Comparison of ENCODE assay signal across 12 mouse cellular contexts in the genomic region with DNA sequence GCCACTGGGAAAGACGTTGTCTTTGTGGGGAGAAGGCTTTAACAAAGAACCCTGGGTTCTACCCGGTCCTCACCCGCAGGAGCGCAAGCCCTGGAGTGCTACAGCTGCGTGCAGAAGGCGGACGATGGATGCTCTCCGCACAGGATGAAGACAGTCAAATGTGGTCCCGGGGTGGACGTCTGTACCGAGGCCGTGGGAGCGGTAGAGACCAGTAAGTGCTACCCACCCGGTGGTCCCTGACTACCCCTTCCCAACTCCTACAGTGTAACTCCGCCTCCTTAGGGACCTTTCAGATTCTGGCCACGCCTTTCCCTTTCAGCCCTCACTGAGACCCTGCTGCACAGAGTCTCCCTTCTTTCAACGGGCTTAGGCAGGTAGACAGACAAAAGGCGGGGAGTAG. TPM values are rescaled to one million over a fixed set of nuclear protein-coding genes. Genes with fewer than 3 reads are reported as not detected.
A peak's percentile ranks its signal among the peaks of the same experiment; 100 is the strongest.
DNase-seq lines count a peak whose midpoint lies in the region; ATAC-seq and TF ChIP-seq lines count a peak whose summit lies in the region.
"Had no signal": no experiment of that assay in that cellular context is flagged by ENCODE, and none has a peak within 500 bp of the region (broad histone marks: within the 10 kb centered on the region; RNA-seq: fewer than 3 reads in every experiment).

No protein-coding gene starts in this region.

- no peak for TF ChIP-seq CTCF in liver, postnatal 0 days (IDR thresholded peaks at IDR 0.05; ENCODE audit: low read depth)
- no peak for TF ChIP-seq CTCF in stomach, postnatal 0 days (IDR thresholded peaks at IDR 0.05; ENCODE audit: low read depth)

- no peak overlapping the region for H3K4me2 ChIP-seq in liver, embryonic 11.5 days
- no peak overlapping the region for H3K4me2 ChIP-seq in liver, postnatal 0 days (ENCODE audit: low read depth, low read length)
- peak overlapping the region; percentile 55 for H3K4me2 ChIP-seq in hindbrain, embryonic 12.5 days (replicated peaks)
- peak overlapping the region; percentile 86 for H3K4me2 ChIP-seq in stomach, postnatal 0 days (replicated peaks; ENCODE audit: low read depth)

- DNase-seq in liver, embryonic 11.5 days (ENCODE audit: low spot score): no peak
- no peak for DNase-seq in liver, postnatal 0 days
- DNase-seq in stomach, postnatal 0 days (ENCODE audit: low spot score): no peak
- DNase-seq in heart, adult 8-10 months (ENCODE audit: low spot score): no peak
- DNase-seq in MN1 (ENCODE audit: low spot score): no peak
- DNase-seq in spleen, adult 12 weeks (ENCODE audit: low spot score): no peak
- DNase-seq: cerebellum, adult 9-11 months; retina, postnatal 1 day had no signal

- H3K27ac ChIP-seq in liver, embryonic 11.5 days (ENCODE audit: low read depth, low read length): no peak overlapping the region
- no peak overlapping the region for H3K27ac ChIP-seq in liver, postnatal 0 days (ENCODE audit: low read depth)
- H3K27ac ChIP-seq in hindbrain, embryonic 12.5 days: no peak overlapping the region
- peak overlapping the region; percentile 65 for H3K27ac ChIP-seq in stomach, postnatal 0 days (replicated peaks)

- H3K4me1 ChIP-seq in liver, embryonic 11.5 days (replicated peaks; ENCODE audit: control insufficient read depth, insufficient read depth, low read length): peaks cover 5% of the 10 kb centered on the region; the same call in 1 of the 2 replicates
- H3K4me1 ChIP-seq in liver, postnatal 0 days (ENCODE audit: insufficient read depth): peaks cover 8% of the 10 kb centered on the region
- H3K4me1 ChIP-seq in hindbrain, embryonic 12.5 days: peaks cover 22% of the 10 kb centered on the region
- H3K4me1 ChIP-seq in stomach, postnatal 0 days (replicated peaks; ENCODE audit: control insufficient read depth, insufficient read depth): peaks cover 3% of the 10 kb centered on the region; the same call in 1 of the 2 replicates

- H3K4me3 ChIP-seq in liver, embryonic 11.5 days (ENCODE audit: low read depth, low read length): peak overlapping the region; percentile 10; the same call in 1 of the 2 replicates
- no peak overlapping the region for H3K4me3 ChIP-seq in liver, postnatal 0 days (ENCODE audit: low read depth, low read length)
- peak overlapping the region; percentile 30; the same call in 1 of the 2 replicates for H3K4me3 ChIP-seq in hindbrain, embryonic 12.5 days
- peak overlapping the region; percentile 49 for H3K4me3 ChIP-seq in stomach, postnatal 0 days (ENCODE audit: low read depth, low read length)

- peaks cover 52% of the 10 kb centered on the region for H3K27me3 ChIP-seq in liver, embryonic 11.5 days (replicated peaks; ENCODE audit: control insufficient read depth, insufficient read depth, low read length)
- H3K27me3 ChIP-seq in liver, postnatal 0 days (ENCODE audit: insufficient read depth, low read length): peaks cover 45% of the 10 kb centered on the region
- H3K27me3 ChIP-seq in hindbrain, embryonic 12.5 days: peaks cover 66% of the 10 kb centered on the region
- H3K27me3 ChIP-seq in stomach, postnatal 0 days (ENCODE audit: control insufficient read depth, insufficient read depth, low read length): no peaks in the 10 kb centered on the region

- ATAC-seq in liver, embryonic 11.5 days (replicated peaks; ENCODE audit: low FRiP score): 0 out of 2 replicates have a peak, but pooled peaks have one; percentile 24
- ATAC-seq in liver, postnatal 0 days: no peak
- peak; percentile 35; the same call in 1 of the 2 replicates for ATAC-seq in hindbrain, embryonic 12.5 days (ENCODE audit: low FRiP score)
- ATAC-seq in megakaryocyte progenitor cell, adult 5-6 weeks (replicated peaks; ENCODE audit: poor library complexity): peak; percentile 15; the same call in 1 of the 2 replicates
- no peak for ATAC-seq in stomach, postnatal 0 days (ENCODE audit: low FRiP score, low TSS enrichment)

- no peak overlapping the region for H3K9ac ChIP-seq in liver, embryonic 11.5 days (ENCODE audit: low read depth, low read length)
- no peak overlapping the region for H3K9ac ChIP-seq in liver, postnatal 0 days (replicated peaks)
- H3K9ac ChIP-seq in hindbrain, embryonic 12.5 days: no peak overlapping the region
- H3K9ac ChIP-seq in stomach, postnatal 0 days (ENCODE audit: low read length): peak overlapping the region; percentile 54

- no peaks in the 10 kb centered on the region for H3K9me3 ChIP-seq in liver, embryonic 11.5 days (ENCODE audit: control insufficient read depth, low read length)
- H3K9me3 ChIP-seq in liver, postnatal 0 days (ENCODE audit: low read length): no peaks in the 10 kb centered on the region
- H3K9me3 ChIP-seq in hindbrain, embryonic 12.5 days (replicated peaks): no peaks in the 10 kb centered on the region; the same call in 1 of the 2 replicates
- H3K9me3 ChIP-seq in stomach, postnatal 0 days (ENCODE audit: control insufficient read depth, low read length): no peaks in the 10 kb centered on the region

- H3K36me3 ChIP-seq in liver, embryonic 11.5 days (ENCODE audit: control insufficient read depth, insufficient read depth, low read length): no peaks in the 10 kb centered on the region
- H3K36me3 ChIP-seq in liver, postnatal 0 days (replicated peaks; ENCODE audit: insufficient read depth, low read length): no peaks in the 10 kb centered on the region
- no peaks in the 10 kb centered on the region for H3K36me3 ChIP-seq in hindbrain, embryonic 12.5 days
- no peaks in the 10 kb centered on the region for H3K36me3 ChIP-seq in stomach, postnatal 0 days (ENCODE audit: control insufficient read depth, insufficient read depth, low read length)

- 7% methylated on average over 18 of the region's 18 CpGs for WGBS in liver, embryonic 11.5 days
- whole genome bisulfite sequencing in liver, postnatal 0 days (ENCODE audit: insufficient replicate concordance): 9% methylated on average over 18 of the region's 18 CpGs
- WGBS in hindbrain, embryonic 12.5 days: 2% methylated on average over 17 of the region's 18 CpGs
- 3% methylated on average over 17 of the region's 18 CpGs for WGBS in stomach, postnatal 0 days

- no peak for TF ChIP-seq EP300 in liver, postnatal 0 days (IDR thresholded peaks at IDR 0.05; ENCODE audit: low read depth)
- no peak for TF ChIP-seq EP300 in stomach, postnatal 0 days (optimal IDR thresholded peaks at IDR 0.05)

RNA-seq across cellular contexts. Expression of gene Lypd3, which starts 0.7 kb away (rescaled TPM):
- 0.10 TPM in 1 of 2 replicates, not detected in the other for polyA plus RNA-seq in liver, embryonic 11.5 days (2014; fragmentation: Nextera tagmentation; extraction: Ambion mirVana)
- not detected in 2 replicates for polyA plus RNA-seq in liver, postnatal 0 days (2015; fragmentation: Nextera tagmentation; extraction: Ambion mirVana)
- polyA plus RNA-seq in hindbrain, embryonic 12.5 days (2016; fragmentation: Nextera tagmentation; extraction: Ambion mirVana): 1.3 and 1.5 TPM in 2 replicates
- total RNA-seq in megakaryocyte progenitor cell, adult 5-6 weeks (2015): not detected in 2 replicates
- total RNA-seq in megakaryocyte progenitor cell, adult 5-6 weeks (2017): not detected in 2 replicates
- polyA plus RNA-seq in stomach, postnatal 0 days (2015; fragmentation: Nextera tagmentation; extraction: Ambion mirVana): 277 and 306 TPM in 2 replicates
- total RNA-seq in heart, adult 8-10 months (2022): not detected

RNA-seq across cellular contexts. Expression of gene Phldb3, which starts 26.5 kb away (rescaled TPM):
- 0.13 and 0.14 TPM in 2 replicates for polyA plus RNA-seq in liver, embryonic 11.5 days (2014; fragmentation: Nextera tagmentation; extraction: Ambion mirVana)
- 0.12 and 0.25 TPM in 2 replicates for polyA plus RNA-seq in liver, postnatal 0 days (2015; fragmentation: Nextera tagmentation; extraction: Ambion mirVana)
- 0.09 TPM in 1 of 2 replicates, not detected in the other for polyA plus RNA-seq in hindbrain, embryonic 12.5 days (2016; fragmentation: Nextera tagmentation; extraction: Ambion mirVana)
- total RNA-seq in megakaryocyte progenitor cell, adult 5-6 weeks (2015): 3.6 and 4.5 TPM in 2 replicates
- total RNA-seq in megakaryocyte progenitor cell, adult 5-6 weeks (2017): 10.4 and 11.5 TPM in 2 replicates
- 1.2 TPM in 2 replicates for polyA plus RNA-seq in stomach, postnatal 0 days (2015; fragmentation: Nextera tagmentation; extraction: Ambion mirVana)
- total RNA-seq in heart, adult 8-10 months (2022): under 1 TPM; 0.35 to 0.83 (median 0.39) TPM

RNA-seq across cellular contexts. Expression of gene Tex101, which starts 39.4 kb away (rescaled TPM):
- not detected in 2 replicates for polyA plus RNA-seq in liver, embryonic 11.5 days (2014; fragmentation: Nextera tagmentation; extraction: Ambion mirVana)
- polyA plus RNA-seq in liver, postnatal 0 days (2015; fragmentation: Nextera tagmentation; extraction: Ambion mirVana): not detected in 2 replicates
- not detected in 2 replicates for polyA plus RNA-seq in hindbrain, embryonic 12.5 days (2016; fragmentation: Nextera tagmentation; extraction: Ambion mirVana)
- total RNA-seq in megakaryocyte progenitor cell, adult 5-6 weeks (2015): not detected in 2 replicates
- total RNA-seq in megakaryocyte progenitor cell, adult 5-6 weeks (2017): not detected in 2 replicates
- 0.15 TPM in 1 of 2 replicates, not detected in the other for polyA plus RNA-seq in stomach, postnatal 0 days (2015; fragmentation: Nextera tagmentation; extraction: Ambion mirVana)
- not detected for total RNA-seq in heart, adult 8-10 months (2022)
- total RNA-seq: adrenal gland, adult 18-20 months; left cerebral cortex, adult 18-20 months had no signal

RNA-seq across cellular contexts. Expression of gene Zfp575, which starts 49.6 kb away (rescaled TPM):
- polyA plus RNA-seq in liver, embryonic 11.5 days (2014; fragmentation: Nextera tagmentation; extraction: Ambion mirVana): 0.65 and 0.82 TPM in 2 replicates
- 0.13 and 0.15 TPM in 2 replicates for polyA plus RNA-seq in liver, postnatal 0 days (2015; fragmentation: Nextera tagmentation; extraction: Ambion mirVana)
- 5.1 and 5.5 TPM in 2 replicates for polyA plus RNA-seq in hindbrain, embryonic 12.5 days (2016; fragmentation: Nextera tagmentation; extraction: Ambion mirVana)
- 0.12 and 0.15 TPM in 2 replicates for total RNA-seq in megakaryocyte progenitor cell, adult 5-6 weeks (2015)
- not detected in 2 replicates for total RNA-seq in megakaryocyte progenitor cell, adult 5-6 weeks (2017)
- polyA plus RNA-seq in stomach, postnatal 0 days (2015; fragmentation: Nextera tagmentation; extraction: Ambion mirVana): 3.6 and 4.0 TPM in 2 replicates
- under 1 TPM in 1 of 4 experiments, not detected in 3; 0.09 TPM for total RNA-seq in heart, adult 8-10 months (2022)

RNA-seq across cellular contexts. Expression of gene Ethe1, which starts 49.7 kb away (rescaled TPM):
- 20.7 and 21.9 TPM in 2 replicates for polyA plus RNA-seq in liver, embryonic 11.5 days (2014; fragmentation: Nextera tagmentation; extraction: Ambion mirVana)
- 39.7 and 40.9 TPM in 2 replicates for polyA plus RNA-seq in liver, postnatal 0 days (2015; fragmentation: Nextera tagmentation; extraction: Ambion mirVana)
- 14.2 and 15.4 TPM in 2 replicates for polyA plus RNA-seq in hindbrain, embryonic 12.5 days (2016; fragmentation: Nextera tagmentation; extraction: Ambion mirVana)
- total RNA-seq in megakaryocyte progenitor cell, adult 5-6 weeks (2015): 61.3 and 68.9 TPM in 2 replicates
- total RNA-seq in megakaryocyte progenitor cell, adult 5-6 weeks (2017): 18.3 and 31.4 TPM in 2 replicates
- 120 and 128 TPM in 2 replicates for polyA plus RNA-seq in stomach, postnatal 0 days (2015; fragmentation: Nextera tagmentation; extraction: Ambion mirVana)
- total RNA-seq in heart, adult 8-10 months (2022): 10 to 100 TPM; 66.1 to 75.2 (median 70.0) TPM

Comparison
In these comparisons a context has a peak if more than half of its experiments do, and no peak if none do; other contexts are left out.
1. ATAC-seq: peak in liver, embryonic 11.5 days (single experiment), hindbrain, embryonic 12.5 days (single experiment) and megakaryocyte progenitor cell, adult 5-6 weeks (single experiment); none in liver, postnatal 0 days (single experiment) and stomach, postnatal 0 days (single experiment).
2. H3K4me2 ChIP-seq: peak in hindbrain, embryonic 12.5 days (single experiment) and stomach, postnatal 0 days (single experiment); none in liver, embryonic 11.5 days (single experiment) and liver, postnatal 0 days (single experiment).
3. RNA of gene Lypd3, which starts 0.7 kb away (polyA plus RNA-seq): 277 to 306 TPM in stomach, postnatal 0 days; 1.3 to 1.5 TPM in hindbrain, embryonic 12.5 days, 0.10 TPM in liver, embryonic 11.5 days and not detected in liver, postnatal 0 days; every median in the first group is over 100 times any median in the second.